Mouse (Mus musculus) embryonic facial prominence, embryonic 15.5 days (tissue): ENCODE measurements at regions not wholly inside any gene's neighbourhood (a gene's known extent, or its start where the extent isn't known, plus 50 kb on each side); places are given as distances from the start of the nearest gene placed in this dataset. TPM values are rescaled to one million over a fixed set of nuclear protein-coding genes. Genes with fewer than 3 reads are reported as not detected.
"Not testable (repeated sequence)": the region's sequence is repeated elsewhere in the genome, so short reads cannot be mapped to it uniquely, and the experiment has no call there.

Source experiments
- ATAC-seq: fragments of 200-750 bp; cut with Nextera tagmentation; 2 replicates; pipeline ENCODE4 v1.8.0; 2017; ENCODE audit warnings: low read depth, moderate TSS enrichment; ENCODE audit not compliant: insufficient number of reproducible peaks, low FRiP score, low TSS enrichment
- H3K27ac ChIP-seq: fragments of 300-500 bp; sonication (generic); replicated peaks from 2 replicates; pipeline ENCODE4 v1.5.1; 2015; ENCODE audit warnings: mild to moderate bottlenecking, inconsistent platforms
- H3K27me3 ChIP-seq: fragments of 300-500 bp; sonication (generic); 2 replicates; pipeline ENCODE4 v1.6.1; 2015; ENCODE audit warnings: inconsistent platforms
- H3K36me3 ChIP-seq: fragments of 300-500 bp; sonication (generic); 2 replicates; pipeline ENCODE4 v1.6.1; 2015; ENCODE audit warnings: mild to moderate bottlenecking, inconsistent platforms
- H3K4me1 ChIP-seq: fragments of 300-500 bp; sonication (generic); 2 replicates; pipeline ENCODE4 v1.6.1; 2015; ENCODE audit warnings: inconsistent platforms
- H3K4me2 ChIP-seq: fragments of 300-500 bp; sonication (generic); replicated peaks from 2 replicates; pipeline ENCODE4 v1.6.1; 2015; ENCODE audit warnings: mild to moderate bottlenecking, inconsistent platforms
- H3K4me3 ChIP-seq: fragments of 300-500 bp; sonication (generic); replicated peaks from 2 replicates; pipeline ENCODE4 v1.5.1; 2015; ENCODE audit warnings: mild to moderate bottlenecking, inconsistent platforms
- H3K9ac ChIP-seq: fragments of 300-500 bp; sonication (generic); 2 replicates; pipeline ENCODE4 v1.6.1; 2015; ENCODE audit warnings: inconsistent platforms
- H3K9me3 ChIP-seq: fragments of 300-500 bp; sonication (generic); replicated peaks from 2 replicates; pipeline ENCODE4 v1.6.1; 2016; ENCODE audit warnings: inconsistent platforms
- WGBS: fragments of 180-500 bp; shearing (Covaris S2); methylation state at CpG from one replicate; pipeline ENCODE4 v1.1.7; 2015; 5-methylcytosine and 5-hydroxymethylcytosine counted together
- microRNA-seq: library from miRNA; unstranded; fragments of <30 nt; microRNA quantifications from one replicate; pipeline ENCODE4, GENCODE M21; 2016; ENCODE audit warnings: borderline number of aligned reads

- Histone ChIP-seq H3K4me3 (no peak overlapping the region), H3K9ac (no peak overlapping the region), H3K36me3 (no peaks in the 10 kb centered on the region), H3K4me2 (no peak overlapping the region), H3K27ac (no peak overlapping the region), H3K27me3 (no peaks in the 10 kb centered on the region), H3K4me1 (no peaks in the 10 kb centered on the region), H3K9me3 (no peaks in the 10 kb centered on the region)
- no peak for ATAC-seq
Observed at GRCm38 (mm10) chr7:113705929-113706328, 59.9 kb upstream of the Spon1 start.

GRCm38 (mm10) chr7:113707596-113707995, 58.2 kb upstream of the Spon1 start:
- no peaks in the 10 kb centered on the region for H3K9me3 ChIP-seq
- no peak overlapping the region for H3K9ac ChIP-seq
- no peak overlapping the region for H3K4me2 ChIP-seq
- no peak for ATAC-seq
- WGBS: 60% methylated on average over 2 of the region's 2 CpGs
- no peak overlapping the region for H3K27ac ChIP-seq
- no peaks in the 10 kb centered on the region for H3K4me1 ChIP-seq
- no peaks in the 10 kb centered on the region for H3K36me3 ChIP-seq
- H3K27me3 ChIP-seq: no peaks in the 10 kb centered on the region
- H3K4me3 ChIP-seq: no peak overlapping the region

- Histone ChIP-seq H3K4me3 (no peak overlapping the region), H3K4me1 (no peaks in the 10 kb centered on the region), H3K27me3 (no peaks in the 10 kb centered on the region), H3K4me2 (no peak overlapping the region), H3K9me3 (no peaks in the 10 kb centered on the region), H3K36me3 (no peaks in the 10 kb centered on the region), H3K9ac (no peak overlapping the region), H3K27ac (no peak overlapping the region)
- WGBS: 89% methylated on average over 2 of the region's 2 CpGs
- ATAC-seq: no peak
Observed at GRCm38 (mm10) chr7:113710541-113711270, 55.1 kb upstream of the Spon1 start.

- not testable (repeated sequence) for H3K4me3 ChIP-seq, ATAC-seq
Observed at GRCm38 (mm10) chr7:113711356-113711755, 54.4 kb upstream of the Spon1 start.

More at GRCm38 (mm10) chr7:113711356-113711755, 54.4 kb upstream of the Spon1 start:
- 77% methylated on average over 3 of the region's 3 CpGs for WGBS
- not testable (repeated sequence) for H3K9ac ChIP-seq, H3K9me3 ChIP-seq, H3K27ac ChIP-seq, H3K36me3 ChIP-seq, H3K4me2 ChIP-seq, H3K4me1 ChIP-seq, H3K27me3 ChIP-seq

Small RNAs in the stretch of these regions (microRNA-seq; reads per million reads assigned to microRNA genes)
- not detected for gene Gm23700
